Mouse (Mus musculus) heart, embryonic 10.5 days (tissue): ENCODE measurements around the gene Dpp6. TPM values are rescaled to one million over a fixed set of nuclear protein-coding genes. Genes with fewer than 3 reads are reported as not detected.

Source experiments
- DNase-seq: peaks from one replicate; pipeline ENCODE4 v3.0.0-alpha.2; 2017; ENCODE audit warnings: low spot score
- H3K27ac ChIP-seq: fragments of 300-500 bp; sonication (generic); 2 replicates; pipeline ENCODE4 v1.5.1; 2016; ENCODE audit warnings: mild to moderate bottlenecking
- H3K27me3 ChIP-seq: fragments of 300-500 bp; sonication (generic); 2 replicates; pipeline ENCODE4 v1.6.1; 2016; ENCODE audit warnings: mild to moderate bottlenecking; ENCODE audit not compliant: poor library complexity, insufficient read depth, severe bottlenecking
- H3K36me3 ChIP-seq: fragments of 300-500 bp; sonication (generic); 2 replicates; pipeline ENCODE4 v1.6.1; 2016; ENCODE audit warnings: mild to moderate bottlenecking, moderate library complexity
- H3K4me1 ChIP-seq: fragments of 300-500 bp; sonication (generic); 2 replicates; pipeline ENCODE4 v1.6.1; 2016; ENCODE audit warnings: mild to moderate bottlenecking
- H3K4me3 ChIP-seq: fragments of 300-500 bp; sonication (generic); 2 replicates; pipeline ENCODE4 v1.5.1; 2016; ENCODE audit warnings: mild to moderate bottlenecking, moderate library complexity
- H3K9me3 ChIP-seq: fragments of 300-500 bp; sonication (generic); 2 replicates; pipeline ENCODE4 v1.6.1; 2016; ENCODE audit warnings: mild to moderate bottlenecking, moderate library complexity
- WGBS: fragments of 180-500 bp; shearing (Covaris S2); methylation state at CpG from one replicate; pipeline ENCODE4 v1.1.7; 2016; 5-methylcytosine and 5-hydroxymethylcytosine counted together
- polyA plus RNA-seq: library from polyadenylated mRNA; unstranded; fragments of >200 nt; fragmentation: Nextera tagmentation; extraction: Ambion mirVana; gene quantifications from 2 replicates; pipeline ENCODE4 v1.2.1, GENCODE M21; 2016

Dpp6 gene
- polyA plus RNA-seq, 1 experiment from 2014 or later = 0.92 TPM

- DNase-seq = no peak
- Histone ChIP-seq H3K9me3 (no peaks in the 10 kb centered on the region), H3K4me1 (no peaks in the 10 kb centered on the region), H3K27ac (no peak overlapping the region), H3K27me3 (no peaks in the 10 kb centered on the region), H3K4me3 (no peak overlapping the region), H3K36me3 (no peaks in the 10 kb centered on the region)
- 52% methylated on average over 1 of the region's 1 CpGs for WGBS
Observed at GRCm38 (mm10) chr5:27194975-27195374, 378.0 kb downstream of the Dpp6 start.

- Histone ChIP-seq H3K27ac (no peak overlapping the region), H3K4me3 (no peak overlapping the region), H3K4me1 (no peaks in the 10 kb centered on the region), H3K36me3 (no peaks in the 10 kb centered on the region), H3K9me3 (no peaks in the 10 kb centered on the region), H3K27me3 (no peaks in the 10 kb centered on the region)
- 52% methylated on average over 2 of the region's 2 CpGs for WGBS
- DNase-seq = no peak
Observed at GRCm38 (mm10) chr5:27200581-27201341, 383.8 kb downstream of the Dpp6 start.

GRCm38 (mm10) chr5:27203131-27203530 lies 386.1 kb downstream of the Dpp6 start:
- H3K9me3 ChIP-seq = no peaks in the 10 kb centered on the region
- H3K27ac ChIP-seq = no peak overlapping the region
- no peak overlapping the region for H3K4me3 ChIP-seq
- H3K36me3 ChIP-seq = no peaks in the 10 kb centered on the region
- H3K4me1 ChIP-seq = no peaks in the 10 kb centered on the region
- no peak for DNase-seq
- H3K27me3 ChIP-seq = no peaks in the 10 kb centered on the region

GRCm38 (mm10) chr5:27204721-27205120 lies 387.7 kb downstream of the Dpp6 start:
- H3K36me3 ChIP-seq = no peaks in the 10 kb centered on the region
- H3K27ac ChIP-seq = no peak overlapping the region
- H3K9me3 ChIP-seq = no peaks in the 10 kb centered on the region
- 74% methylated on average over 3 of the region's 3 CpGs for WGBS
- H3K27me3 ChIP-seq = no peaks in the 10 kb centered on the region
- DNase-seq = no peak
- H3K4me3 ChIP-seq = no peak overlapping the region
- no peaks in the 10 kb centered on the region for H3K4me1 ChIP-seq

GRCm38 (mm10) chr5:27205754-27206153 lies 388.8 kb downstream of the Dpp6 start:
- Histone ChIP-seq H3K4me3 (no peak overlapping the region), H3K4me1 (no peaks in the 10 kb centered on the region), H3K27ac (no peak overlapping the region), H3K9me3 (no peaks in the 10 kb centered on the region), H3K27me3 (no peaks in the 10 kb centered on the region), H3K36me3 (no peaks in the 10 kb centered on the region)
- no peak for DNase-seq
- WGBS = 76% methylated on average over 2 of the region's 2 CpGs

- Histone ChIP-seq H3K27me3 (no peaks in the 10 kb centered on the region), H3K9me3 (no peaks in the 10 kb centered on the region), H3K4me1 (no peaks in the 10 kb centered on the region), H3K4me3 (no peak overlapping the region), H3K36me3 (no peaks in the 10 kb centered on the region), H3K27ac (no peak overlapping the region)
- no peak for DNase-seq
- 84% methylated on average over 7 of the region's 7 CpGs for WGBS
Observed at GRCm38 (mm10) chr5:27206213-27206612, 389.2 kb downstream of the Dpp6 start.

GRCm38 (mm10) chr5:27220116-27220515 lies 403.1 kb downstream of the Dpp6 start:
- WGBS = 75% methylated on average over 2 of the region's 2 CpGs
- H3K27ac ChIP-seq = no peak overlapping the region
- H3K36me3 ChIP-seq = no peaks in the 10 kb centered on the region
- H3K27me3 ChIP-seq = no peaks in the 10 kb centered on the region
- no peaks in the 10 kb centered on the region for H3K9me3 ChIP-seq
- DNase-seq = no peak
- no peak overlapping the region for H3K4me3 ChIP-seq
- no peaks in the 10 kb centered on the region for H3K4me1 ChIP-seq

GRCm38 (mm10) chr5:27242078-27242477 lies 425.1 kb downstream of the Dpp6 start:
- Histone ChIP-seq H3K36me3 (no peaks in the 10 kb centered on the region), H3K4me1 (no peaks in the 10 kb centered on the region), H3K27me3 (no peaks in the 10 kb centered on the region), H3K27ac (no peak overlapping the region), H3K4me3 (no peak overlapping the region), H3K9me3 (no peaks in the 10 kb centered on the region)
- 80% methylated on average over 3 of the region's 3 CpGs for WGBS
- DNase-seq = no peak

GRCm38 (mm10) chr5:27243226-27243625 lies 426.2 kb downstream of the Dpp6 start:
- Histone ChIP-seq H3K36me3 (no peaks in the 10 kb centered on the region), H3K4me3 (no peak overlapping the region), H3K27ac (no peak overlapping the region), H3K9me3 (no peaks in the 10 kb centered on the region), H3K27me3 (no peaks in the 10 kb centered on the region), H3K4me1 (no peaks in the 10 kb centered on the region)
- no peak for DNase-seq
- 85% methylated on average over 1 of the region's 1 CpGs for WGBS

GRCm38 (mm10) chr5:27247793-27248192 lies 430.8 kb downstream of the Dpp6 start:
- WGBS = 87% methylated on average over 3 of the region's 3 CpGs

GRCm38 (mm10) chr5:27248685-27249084 lies 431.7 kb downstream of the Dpp6 start:
- Histone ChIP-seq H3K27me3 (no peaks in the 10 kb centered on the region), H3K27ac (no peak overlapping the region), H3K36me3 (no peaks in the 10 kb centered on the region), H3K4me3 (no peak overlapping the region), H3K9me3 (no peaks in the 10 kb centered on the region), H3K4me1 (peaks cover 5% of the 10 kb centered on the region; the same call in 1 of the 2 replicates)
- WGBS = 28% methylated on average over 2 of the region's 2 CpGs
- DNase-seq = no peak

More at GRCm38 (mm10) chr5:27247793-27248192, 430.8 kb downstream of the Dpp6 start:
- no peaks in the 10 kb centered on the region for H3K36me3 ChIP-seq
- peaks cover 5% of the 10 kb centered on the region; the same call in 1 of the 2 replicates for H3K4me1 ChIP-seq
- no peaks in the 10 kb centered on the region for H3K9me3 ChIP-seq
- no peak overlapping the region for H3K4me3 ChIP-seq
- no peak for DNase-seq
- no peaks in the 10 kb centered on the region for H3K27me3 ChIP-seq
- H3K27ac ChIP-seq = no peak overlapping the region

- Histone ChIP-seq H3K36me3 (no peaks in the 10 kb centered on the region), H3K27me3 (no peaks in the 10 kb centered on the region), H3K9me3 (no peaks in the 10 kb centered on the region), H3K4me1 (peaks cover 5% of the 10 kb centered on the region; the same call in 1 of the 2 replicates), H3K27ac (no peak overlapping the region), H3K4me3 (no peak overlapping the region)
- WGBS = 62% methylated on average over 4 of the region's 4 CpGs
- DNase-seq = no peak
Observed at GRCm38 (mm10) chr5:27249951-27250350, 432.9 kb downstream of the Dpp6 start.

- WGBS = 83% methylated on average over 3 of the region's 3 CpGs
- DNase-seq = no peak
- H3K4me1 ChIP-seq = peaks cover 5% of the 10 kb centered on the region; the same call in 1 of the 2 replicates
- H3K36me3 ChIP-seq = no peaks in the 10 kb centered on the region
- no peak overlapping the region for H3K27ac ChIP-seq
- no peaks in the 10 kb centered on the region for H3K9me3 ChIP-seq
- H3K4me3 ChIP-seq = no peak overlapping the region
- no peaks in the 10 kb centered on the region for H3K27me3 ChIP-seq
Observed at GRCm38 (mm10) chr5:27250906-27251305, 433.9 kb downstream of the Dpp6 start.

GRCm38 (mm10) chr5:27251361-27251760 lies 434.4 kb downstream of the Dpp6 start:
- Histone ChIP-seq H3K4me1 (peaks cover 5% of the 10 kb centered on the region; the same call in 1 of the 2 replicates), H3K4me3 (no peak overlapping the region), H3K9me3 (no peaks in the 10 kb centered on the region), H3K36me3 (no peaks in the 10 kb centered on the region), H3K27me3 (no peaks in the 10 kb centered on the region), H3K27ac (no peak overlapping the region)
- DNase-seq = no peak
